Mouse (Mus musculus): ENCODE data around the gene Tmem106a. TPM values are rescaled to one million over a fixed set of nuclear protein-coding genes. Genes with fewer than 3 reads are reported as not detected.
A peak's percentile ranks its signal among the peaks of the same experiment; 100 is the strongest.

Tmem106a gene
- total RNA-seq, 2 experiments from 2014 or later, result 3.2 to 5.9 TPM

DNA sequence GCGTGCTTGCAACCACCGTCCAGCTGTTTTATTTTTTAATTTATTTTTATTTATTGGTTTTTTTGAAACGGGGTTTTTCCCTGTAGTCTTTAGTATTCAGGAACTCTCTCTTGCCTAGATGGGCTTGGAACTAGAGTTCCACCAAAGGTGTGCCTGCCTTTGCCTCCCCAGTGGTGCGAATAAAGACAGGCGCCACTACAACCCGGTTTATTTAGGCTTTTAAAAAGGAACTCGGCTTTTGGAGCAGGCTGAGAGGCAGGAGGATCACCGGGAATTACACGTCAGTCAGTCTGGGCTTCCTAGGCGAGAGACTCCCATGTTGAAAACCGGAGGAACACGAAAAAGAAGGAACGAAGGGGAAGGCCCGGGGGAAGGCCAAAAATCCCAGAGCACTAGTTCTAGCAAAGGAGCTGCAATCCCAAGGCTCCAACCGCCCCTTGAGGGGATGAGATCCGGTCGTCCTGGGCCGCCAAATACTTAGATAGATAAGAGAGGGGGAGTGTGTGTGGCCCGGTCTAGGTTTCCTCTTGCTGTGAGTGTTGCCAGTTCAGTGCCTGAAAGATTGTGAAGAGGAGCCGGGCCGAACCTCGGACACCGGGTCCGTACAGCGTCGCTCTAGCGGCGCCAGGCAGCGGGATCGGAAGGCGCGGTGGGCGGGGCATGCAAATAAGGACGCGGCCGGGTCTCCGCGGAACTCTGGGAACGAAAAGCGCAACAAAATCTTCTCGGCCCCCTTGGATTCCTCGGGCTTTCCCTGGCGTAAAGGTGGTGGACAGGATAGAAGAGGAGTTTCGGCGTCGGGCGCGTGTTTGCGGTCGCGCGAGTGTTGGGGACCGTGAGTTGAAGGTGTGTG, 59.0 kb downstream of the Tmem106a start:
- DNase-seq, result peak; percentile 83 to 87

Other genes with a start within 250 kb of the Tmem106a start
- not detected for gene G6pc, start 214.7 kb upstream of the Tmem106a start, total RNA-seq (2021)
- 10 to 100 TPM; 18.5 to 22.9 TPM for gene Aarsd1, start 164.6 kb upstream of the Tmem106a start, total RNA-seq (2021)
- 10 to 100 TPM in 1 of 2 experiments, 1 to 10 TPM in 1; 6.0 to 10.3 TPM for gene Gm27029, start 157.4 kb upstream of the Tmem106a start, total RNA-seq (2021)
- gene Rundc1, start 157.2 kb upstream of the Tmem106a start, total RNA-seq (2021), result 10 to 100 TPM; 11.0 to 11.2 TPM
- gene Ptges3l, start 156.9 kb upstream of the Tmem106a start, total RNA-seq (2021), result 10 to 100 TPM; 52.7 to 61.5 TPM
- gene Rpl27, start 139.9 kb upstream of the Tmem106a start, total RNA-seq (2021), result 10 to 100 TPM; 45.0 to 48.0 TPM
- gene Ifi35, start 133.8 kb upstream of the Tmem106a start, total RNA-seq (2021), result 10 to 100 TPM; 14.0 to 16.2 TPM
- gene Rnd2, start 117.2 kb upstream of the Tmem106a start, total RNA-seq (2021), result 1 to 10 TPM; 5.1 to 6.2 TPM
- gene Vat1, start 116.0 kb upstream of the Tmem106a start, total RNA-seq (2021), result 10 to 100 TPM; 23.7 to 24.6 TPM
- under 1 TPM; 0.27 to 0.31 TPM for gene Brca1, start 30.3 kb upstream of the Tmem106a start, total RNA-seq (2021)
- gene Nbr1, start 30.1 kb upstream of the Tmem106a start, total RNA-seq (2021), result 100 to 1,000 TPM in 1 of 2 experiments, 10 to 100 TPM in 1; 94.7 to 131 TPM
- not detected for gene Gm11634, start 17.0 kb downstream of the Tmem106a start, total RNA-seq (2021)
- 10 to 100 TPM; 43.7 to 52.3 TPM for gene Rdm1, start 45.0 kb downstream of the Tmem106a start, total RNA-seq (2021)
- 10 to 100 TPM; 19.6 to 22.5 TPM for gene Arl4d, start 83.3 kb downstream of the Tmem106a start, total RNA-seq (2021)
- 10 to 100 TPM; 16.4 to 17.2 TPM for gene Dhx8, start 150.7 kb downstream of the Tmem106a start, total RNA-seq (2021)
- gene Etv4, start 203.1 kb downstream of the Tmem106a start, total RNA-seq (2021), result under 1 TPM; 0.21 to 0.32 TPM

All from heart, adult 18-20 months (tissue).